Mouse (Mus musculus): ENCODE results near the gene Sgms1.

Sgms1 gene

DNA sequence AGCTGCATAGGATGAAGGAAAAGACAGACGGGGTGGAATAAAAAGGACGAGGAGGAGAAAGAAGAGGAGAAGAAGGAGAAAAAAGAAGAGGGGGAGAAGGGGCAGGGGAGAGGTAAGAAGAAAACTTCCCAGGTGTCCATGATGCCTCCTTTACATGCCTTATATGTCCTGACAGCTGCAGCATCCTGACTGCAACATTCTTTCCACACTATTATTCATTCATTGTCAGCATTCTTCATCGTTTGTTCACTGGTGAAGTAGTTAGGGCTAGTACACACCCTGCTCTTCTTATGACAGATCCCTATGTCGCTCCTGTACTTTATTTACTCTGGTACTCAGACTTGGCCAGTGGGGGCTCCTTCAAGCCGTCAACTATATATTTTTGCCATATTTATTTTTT is 98.4 kb downstream of the Sgms1 start:
- no peak for DNase-seq

DNA sequence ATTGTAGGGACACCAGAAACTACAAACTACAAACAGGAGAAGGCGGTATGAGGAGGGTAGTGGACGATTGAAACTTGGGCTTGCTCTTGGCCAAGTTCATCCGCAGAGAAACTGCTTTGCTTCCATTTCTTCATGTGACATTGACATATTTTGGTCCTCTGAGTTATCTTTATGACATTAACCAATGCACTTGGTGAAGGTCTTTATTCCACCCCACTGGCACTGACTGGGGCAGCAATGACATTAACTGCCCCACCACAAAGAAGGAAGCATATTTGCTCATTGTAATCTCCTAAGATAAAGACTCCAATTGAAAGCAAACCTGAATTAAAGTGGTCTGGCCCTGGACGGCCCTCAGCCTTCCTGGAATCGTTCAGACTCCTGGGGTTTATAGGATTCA is 100.6 kb downstream of the Sgms1 start:
- no peak for DNase-seq

DNA sequence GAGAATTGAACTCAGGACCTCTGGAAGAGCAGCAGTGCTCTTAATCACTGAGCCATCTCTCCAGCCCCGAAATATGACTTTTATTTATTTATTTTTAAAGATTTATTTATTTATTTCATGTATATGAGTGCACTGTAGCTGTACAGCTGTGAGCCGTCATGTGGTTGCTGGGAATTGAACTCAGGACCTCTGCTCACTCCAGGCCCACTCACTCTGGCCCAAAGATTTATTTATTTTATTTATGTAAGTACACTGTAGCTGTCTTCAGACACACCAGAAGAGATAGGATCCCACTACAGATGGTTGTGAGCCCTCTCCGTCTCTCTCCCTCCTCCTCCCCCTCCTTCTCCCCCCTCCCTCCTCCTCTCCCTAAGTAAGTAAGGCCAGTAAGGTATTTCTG is 101.7 kb downstream of the Sgms1 start:
- no peak for DNase-seq

DNA sequence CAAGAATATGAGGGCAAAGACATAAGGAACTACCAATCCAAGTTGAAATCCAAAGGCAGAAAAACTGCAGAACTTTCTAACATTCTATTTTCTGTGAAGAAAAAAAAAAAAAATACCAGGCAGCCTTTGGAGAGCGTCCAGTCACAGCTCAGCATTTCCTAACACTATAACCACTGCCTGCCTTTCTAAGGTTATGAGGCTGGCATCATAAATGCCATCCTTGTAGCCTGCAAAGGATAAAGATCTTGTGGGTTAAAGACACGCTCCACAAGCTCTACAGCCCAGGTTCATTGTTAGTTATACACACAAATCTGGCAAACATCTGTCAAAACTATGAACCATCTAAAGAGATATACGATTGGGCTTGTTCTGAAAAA is 104.1 kb downstream of the Sgms1 start:
- DNase-seq = no peak

DNA sequence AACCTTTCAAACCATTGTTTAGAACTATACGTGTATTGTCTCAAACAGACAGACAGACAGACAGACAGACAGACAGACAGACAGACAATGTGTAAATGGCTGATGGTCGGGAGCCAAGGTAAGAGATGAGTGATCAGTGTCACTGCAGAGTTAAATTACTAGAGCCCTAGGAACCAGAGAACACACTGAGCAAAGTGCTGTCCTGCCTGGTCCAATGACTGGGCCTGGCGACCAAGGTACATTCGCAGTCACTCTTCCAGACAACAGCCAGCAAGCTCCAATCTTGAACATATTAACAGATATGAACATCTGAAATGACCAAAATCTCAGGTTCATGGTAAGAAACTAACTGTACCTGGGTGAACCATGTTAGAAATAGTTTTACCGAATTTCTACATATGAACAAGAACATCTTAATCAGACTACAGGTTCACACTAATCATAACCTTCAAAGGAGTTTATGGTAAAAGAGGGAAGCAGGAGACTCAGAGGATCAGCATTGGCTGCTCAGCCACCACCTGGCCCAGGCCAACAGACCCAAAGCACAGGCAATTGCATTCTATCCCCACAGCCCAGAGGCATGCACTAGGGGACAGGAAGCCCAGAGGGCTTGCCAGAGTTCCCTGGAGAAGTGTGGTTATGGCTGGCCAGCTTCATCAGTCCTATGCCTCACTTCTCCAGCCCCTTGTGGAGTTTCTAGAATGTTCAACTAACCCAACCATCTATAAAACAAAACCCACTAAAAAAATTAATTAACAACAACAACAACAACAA is 104.6 kb downstream of the Sgms1 start:
- no peak for DNase-seq

DNA sequence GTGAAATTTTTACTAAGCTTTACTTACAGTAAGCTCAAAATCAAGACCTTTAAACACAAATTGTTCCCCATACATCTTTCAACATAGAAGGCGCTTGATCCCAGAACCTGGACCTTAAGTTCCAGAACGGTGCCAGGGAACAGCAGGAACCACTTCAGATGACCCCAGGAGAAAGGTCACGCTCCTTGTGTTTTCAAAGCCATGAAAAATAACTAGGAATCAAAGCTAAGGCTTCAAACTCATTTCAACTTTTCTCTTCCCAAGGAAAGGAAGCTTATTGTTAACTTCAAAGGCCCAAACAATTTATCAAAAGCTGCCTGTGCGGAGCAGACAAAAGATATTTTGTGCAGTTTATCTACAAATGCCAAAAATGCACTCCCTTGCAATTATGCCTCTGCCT is 107.6 kb downstream of the Sgms1 start:
- DNase-seq = no peak

DNA sequence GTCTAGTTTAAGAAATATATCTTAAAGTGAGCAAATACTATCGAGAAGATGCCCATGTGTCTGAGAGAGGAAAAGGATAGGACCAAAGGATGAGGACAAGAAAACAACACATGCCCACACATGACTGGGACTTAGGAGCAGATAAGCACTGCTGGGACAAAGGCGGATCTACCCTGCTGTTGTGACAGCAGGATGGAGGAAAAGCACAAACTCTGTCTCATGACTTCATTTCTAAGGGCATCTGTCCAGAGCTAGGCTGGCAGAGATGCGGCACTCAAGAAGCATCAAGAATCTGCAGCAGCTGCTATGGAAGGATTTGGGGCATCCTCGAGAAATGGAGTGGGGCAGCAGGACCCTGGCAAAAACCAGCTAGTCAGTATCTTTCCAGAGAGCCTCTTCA is 109.1 kb downstream of the Sgms1 start:
- no peak for DNase-seq

DNA sequence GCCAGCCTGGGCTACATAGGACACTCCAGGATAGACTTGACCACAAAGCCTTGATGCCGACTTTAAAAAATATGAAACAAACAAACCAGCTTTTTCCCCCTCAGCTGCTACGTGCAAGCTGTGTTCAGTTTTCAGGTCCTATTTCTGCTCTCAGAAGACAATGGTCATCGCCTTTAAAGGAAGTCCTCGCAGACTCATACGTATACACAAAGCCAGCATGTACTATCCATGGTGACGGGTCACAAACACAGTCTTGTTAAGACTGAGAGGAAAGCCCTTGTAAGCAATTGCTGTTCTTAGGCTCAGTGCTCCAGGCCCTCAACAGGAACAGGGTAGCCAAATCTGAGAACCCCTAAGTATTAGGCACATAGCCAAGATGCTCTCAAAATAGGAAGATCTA is 110.1 kb downstream of the Sgms1 start:
- DNase-seq = no peak

DNA sequence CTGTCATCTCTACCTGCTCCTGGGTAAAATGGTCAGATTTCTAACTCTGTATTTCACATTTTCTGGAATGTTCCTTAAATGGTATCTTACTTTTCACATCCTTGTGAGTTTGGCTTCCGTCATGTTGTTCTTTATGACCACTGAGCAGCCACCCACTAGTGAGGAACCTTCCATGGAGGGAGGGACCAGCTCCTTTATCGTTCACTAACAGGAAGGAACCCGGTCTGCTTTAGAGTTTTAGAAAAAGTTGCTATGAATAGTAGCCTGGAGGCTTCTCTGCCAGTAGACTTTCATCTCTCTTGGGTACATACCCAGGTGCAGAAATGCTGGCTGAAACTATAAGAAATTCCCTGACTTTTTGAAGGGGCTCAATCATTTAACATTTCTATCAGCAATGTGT is 111.6 kb downstream of the Sgms1 start:
- DNase-seq = no peak

DNA sequence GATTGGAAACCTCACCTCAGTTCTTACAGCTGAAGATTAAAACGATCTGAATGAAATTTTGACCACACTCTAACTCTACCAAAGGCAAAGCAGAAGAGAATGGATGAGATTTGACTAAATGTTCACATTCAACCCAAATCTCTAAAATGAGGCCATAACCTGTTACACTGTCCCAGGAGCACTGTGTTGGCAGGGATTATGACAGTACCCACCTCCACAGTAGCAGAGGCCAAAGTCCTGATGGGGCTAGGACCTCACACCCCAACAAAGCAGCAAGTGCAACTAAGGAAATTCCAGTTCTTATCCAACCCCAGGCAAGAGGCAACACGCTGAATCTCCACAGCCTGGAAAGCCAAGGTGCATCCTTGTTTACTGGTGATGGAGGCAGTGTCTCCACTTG is 112.2 kb downstream of the Sgms1 start:
- DNase-seq = no peak

DNA sequence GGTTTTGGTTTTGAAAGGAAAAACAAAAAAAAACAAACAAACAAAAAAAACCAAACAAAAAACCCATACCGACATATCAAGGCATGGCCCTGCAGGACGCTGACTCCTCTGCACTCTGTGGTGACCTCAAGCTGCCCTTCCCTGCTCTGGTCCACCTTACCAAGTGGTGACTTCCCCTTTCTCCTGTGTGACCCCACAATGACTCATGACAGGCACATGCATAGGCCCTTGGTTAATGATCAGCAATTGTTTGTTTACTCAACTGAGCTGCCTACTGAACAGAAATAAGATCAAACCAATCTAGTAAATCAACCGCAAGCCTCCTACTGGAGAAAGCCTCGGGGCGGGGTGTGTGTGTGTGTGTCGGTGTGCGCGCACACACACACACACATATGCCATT is 112.7 kb downstream of the Sgms1 start:
- no peak for DNase-seq

DNA sequence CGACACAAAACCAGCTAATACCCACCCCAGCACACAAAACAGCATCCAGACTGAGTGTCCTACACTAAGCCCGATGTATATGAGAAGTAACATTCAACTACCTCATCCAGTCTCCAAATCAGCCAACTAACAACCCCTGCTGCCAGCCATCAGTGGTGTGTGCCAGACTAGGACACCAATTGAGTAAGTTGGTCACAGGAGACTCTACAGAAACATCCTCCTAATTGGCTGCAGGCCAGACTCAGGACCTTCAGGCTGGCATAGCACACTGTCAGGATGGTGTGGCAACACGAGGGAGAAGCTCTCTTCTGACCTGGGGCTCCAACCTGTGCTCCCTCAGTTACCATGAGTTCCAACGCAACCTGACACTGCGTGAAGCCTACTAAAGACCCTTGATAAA is 113.3 kb downstream of the Sgms1 start:
- DNase-seq = no peak

DNA sequence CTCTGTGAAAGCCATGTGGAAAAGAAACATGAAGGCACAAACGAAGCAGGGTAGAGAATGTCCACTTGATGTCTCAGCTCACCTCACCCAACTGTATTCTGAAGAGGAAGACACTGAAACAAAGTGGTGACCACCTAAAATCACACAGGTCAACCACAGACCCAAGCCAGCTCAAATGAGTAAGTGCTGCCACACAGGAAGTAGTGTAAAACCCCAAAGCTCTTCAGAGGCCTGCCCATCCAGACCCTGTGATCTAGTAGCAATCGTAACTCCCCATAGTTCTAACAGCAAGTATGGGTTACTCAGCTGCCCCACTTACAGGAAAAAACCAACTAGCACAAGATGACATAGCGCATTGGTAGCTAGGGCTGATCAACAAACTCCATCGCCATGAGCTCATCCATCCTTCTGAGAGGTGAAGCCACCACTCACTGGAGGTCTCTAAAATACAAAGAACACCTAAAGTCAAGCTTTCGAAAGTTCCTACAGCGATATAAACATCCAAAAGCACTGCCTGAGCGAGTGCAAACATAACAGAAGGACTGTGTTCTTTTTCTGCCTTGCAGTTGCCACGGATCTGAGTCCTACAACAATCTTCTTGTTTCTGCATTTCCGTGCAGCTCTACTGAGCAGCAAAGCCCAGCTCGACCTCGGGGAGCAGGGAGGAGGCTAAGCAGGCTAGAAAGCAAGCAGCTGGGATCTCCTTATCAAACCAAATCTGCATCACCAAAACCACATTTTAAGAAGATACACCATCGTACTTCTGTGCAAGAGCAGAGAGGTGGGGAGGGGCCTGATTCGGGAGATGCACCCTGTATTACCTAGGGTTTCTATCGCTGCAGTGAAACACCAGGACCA is 114.2 kb downstream of the Sgms1 start:
- DNase-seq = peak; percentile 85

DNA sequence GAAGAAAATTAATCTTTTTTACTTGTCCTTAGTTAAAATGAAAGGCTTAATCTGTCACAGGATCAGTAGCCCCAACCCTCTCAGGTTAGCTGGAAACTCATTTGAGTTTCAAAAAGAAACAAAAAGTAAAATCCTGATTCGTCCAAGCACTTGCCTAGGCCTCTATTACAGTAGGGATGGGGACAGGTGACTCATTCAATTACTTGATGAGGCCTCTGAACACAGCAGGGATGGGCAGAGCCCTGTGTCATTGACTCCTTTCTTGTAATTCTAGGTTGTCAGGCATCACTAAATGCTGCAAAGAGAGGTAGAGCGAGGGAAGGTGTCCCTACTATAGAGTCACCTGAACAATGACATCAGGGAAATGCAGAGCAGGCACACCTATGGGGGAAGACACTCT is 115.4 kb downstream of the Sgms1 start:
- no peak for DNase-seq

DNA sequence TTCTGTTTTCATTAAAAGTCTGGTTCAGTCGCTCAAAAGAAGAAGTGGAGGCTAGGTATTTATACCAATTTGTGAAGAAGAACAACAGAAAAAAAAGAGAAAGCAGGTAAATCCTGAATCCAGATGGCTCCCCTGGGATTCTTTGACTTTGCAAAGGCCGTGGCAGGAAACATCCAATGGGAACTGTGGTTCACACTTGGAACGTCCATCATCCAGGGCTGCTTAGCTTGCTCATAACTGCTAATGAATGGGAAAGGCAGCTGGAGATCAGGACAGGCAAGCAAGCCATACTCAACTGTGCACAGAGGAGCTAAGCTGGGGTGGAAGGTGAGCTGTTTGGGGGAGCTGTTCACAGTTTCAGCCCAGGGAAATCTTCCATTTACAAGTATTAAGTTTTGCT is 115.8 kb downstream of the Sgms1 start:
- DNase-seq = no peak

DNA sequence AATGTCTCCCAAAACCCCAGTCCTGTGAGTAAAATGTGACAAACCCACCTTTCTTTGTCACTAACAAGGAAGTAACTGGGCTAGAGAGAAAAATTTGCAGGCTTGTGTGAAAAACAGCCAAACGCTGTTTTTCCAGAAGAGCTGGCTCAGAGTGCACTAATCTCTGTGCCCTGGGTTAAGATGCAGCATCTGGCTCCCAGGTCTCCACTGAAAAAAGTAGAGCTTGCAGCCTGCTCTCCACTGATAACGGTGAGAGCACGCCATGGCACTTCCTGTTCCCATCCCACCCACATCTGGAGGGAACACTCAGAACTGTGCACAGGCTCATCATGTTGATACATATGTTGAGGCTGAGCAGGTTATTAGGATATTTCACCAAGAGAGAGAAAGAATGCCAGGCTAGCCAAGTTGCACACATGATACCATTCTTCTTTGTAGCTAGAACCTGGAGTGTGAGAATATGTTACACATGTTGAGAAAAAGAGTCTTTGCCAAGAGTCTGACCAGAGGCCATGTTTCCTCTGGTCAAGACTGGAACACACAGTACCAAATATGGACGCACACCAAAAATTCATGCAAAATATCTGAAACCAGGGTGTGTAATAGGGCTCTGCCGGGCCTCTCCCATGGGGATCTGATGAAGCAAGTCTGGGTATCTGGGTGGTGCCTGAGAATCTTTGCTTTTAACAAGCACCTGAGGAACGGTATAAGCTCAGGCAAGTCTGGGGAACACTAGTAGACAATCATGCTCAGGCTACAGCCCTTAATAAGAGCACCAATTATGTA is 116.8 kb downstream of the Sgms1 start:
- peak; percentile 32 for DNase-seq

DNA sequence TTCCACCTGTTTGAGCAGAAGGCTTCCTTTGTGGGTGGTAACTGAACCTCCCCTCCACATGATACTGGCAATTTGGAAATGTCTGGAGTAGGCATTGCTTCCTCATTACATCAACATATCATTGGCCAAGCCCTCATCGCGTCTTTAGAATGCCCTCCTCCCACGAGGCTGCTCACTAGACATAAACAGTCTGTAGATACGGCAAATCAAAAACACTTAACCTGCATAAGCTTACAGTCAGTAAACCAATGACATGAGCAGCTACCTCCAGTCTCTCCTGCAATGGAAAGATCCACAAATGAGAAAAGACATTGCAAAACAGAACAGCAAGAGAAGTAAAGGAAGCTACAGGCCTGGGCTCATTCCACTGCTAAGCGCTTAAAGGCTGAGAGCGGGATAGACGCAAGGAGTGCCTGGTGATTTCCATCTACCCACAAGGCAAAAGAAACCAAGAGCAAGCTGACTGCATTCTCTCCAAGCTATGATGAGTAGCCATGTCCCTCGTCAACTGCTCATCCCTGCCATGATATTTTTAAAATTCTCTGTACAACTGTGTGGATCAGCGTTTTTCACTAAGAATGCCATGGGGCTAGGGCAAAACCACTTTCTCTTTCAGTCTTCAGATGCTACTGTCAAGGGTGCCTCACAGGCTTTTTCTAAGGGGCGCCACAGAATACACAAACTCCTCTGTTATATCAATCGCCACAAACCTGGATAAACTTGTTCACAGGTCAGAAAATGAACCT is 117.9 kb downstream of the Sgms1 start:
- DNase-seq = no peak

DNA sequence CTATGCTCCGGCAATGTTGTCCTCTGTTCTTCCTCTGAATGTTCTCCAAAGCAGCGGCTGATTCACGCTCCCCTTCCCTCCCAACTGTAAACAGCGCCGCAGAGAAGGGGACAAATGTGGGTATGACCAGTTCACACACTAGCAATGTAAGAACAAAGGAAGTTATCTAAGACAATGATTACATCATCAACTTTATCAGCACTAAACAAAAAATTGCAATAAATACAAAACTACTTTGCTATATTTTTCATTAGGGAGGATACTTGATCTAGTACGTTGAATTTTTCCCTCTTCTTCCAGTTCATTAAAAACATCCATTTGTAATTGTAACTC is 119.7 kb downstream of the Sgms1 start:
- no peak for DNase-seq

DNA sequence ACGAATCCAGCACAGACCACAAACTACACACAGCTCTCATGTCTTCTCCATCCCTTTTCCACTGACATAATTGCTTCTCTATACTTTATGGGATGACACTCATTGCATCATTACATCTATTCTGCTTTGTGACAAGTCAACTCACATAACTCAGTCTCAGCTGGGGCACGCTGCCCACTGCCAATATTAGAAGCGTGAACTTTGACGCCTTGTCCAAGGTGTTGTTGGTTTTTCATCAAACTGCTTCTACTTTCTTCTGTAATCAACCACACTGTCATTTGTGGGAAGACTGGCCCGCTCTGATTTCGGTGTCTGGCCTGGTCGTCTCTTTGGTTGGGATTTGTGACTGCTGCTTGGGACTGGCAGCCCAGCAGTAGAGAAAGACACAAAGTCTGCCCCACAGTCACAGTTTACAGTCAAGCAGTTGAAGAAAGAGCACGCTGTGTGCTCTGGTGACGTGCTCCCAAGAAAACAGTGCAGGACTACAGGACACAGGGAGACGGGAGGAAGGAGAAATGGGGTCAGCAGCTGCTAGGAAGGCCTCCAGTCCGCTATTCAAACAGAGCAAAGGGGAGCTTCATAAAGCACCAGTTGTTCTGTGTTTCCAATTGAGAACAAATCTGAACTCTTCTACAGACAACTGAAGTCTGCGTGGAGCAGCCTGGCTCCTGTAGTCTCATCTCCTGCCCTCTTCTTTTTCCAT is 120.2 kb downstream of the Sgms1 start:
- DNase-seq = no peak

DNA sequence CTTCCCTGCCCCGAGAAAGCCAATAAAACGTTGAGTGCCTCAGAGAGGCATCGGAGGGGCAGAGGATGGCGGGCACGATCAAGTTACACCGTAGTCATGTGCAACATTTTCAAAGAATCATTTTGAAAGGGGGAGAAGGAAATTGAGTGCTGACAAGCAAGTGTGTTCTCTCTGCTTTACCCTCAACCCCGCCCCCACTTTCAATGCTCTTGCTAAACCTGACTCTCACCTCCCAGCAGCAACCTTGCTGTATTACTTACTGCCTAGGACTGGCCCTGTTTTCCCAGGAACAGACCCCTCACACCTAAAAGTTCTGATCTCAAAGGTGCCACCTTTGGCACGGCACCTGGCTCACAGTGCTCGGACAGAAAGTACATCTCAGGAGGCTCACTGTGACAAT is 121.0 kb downstream of the Sgms1 start:
- DNase-seq = peak; percentile 61

DNA sequence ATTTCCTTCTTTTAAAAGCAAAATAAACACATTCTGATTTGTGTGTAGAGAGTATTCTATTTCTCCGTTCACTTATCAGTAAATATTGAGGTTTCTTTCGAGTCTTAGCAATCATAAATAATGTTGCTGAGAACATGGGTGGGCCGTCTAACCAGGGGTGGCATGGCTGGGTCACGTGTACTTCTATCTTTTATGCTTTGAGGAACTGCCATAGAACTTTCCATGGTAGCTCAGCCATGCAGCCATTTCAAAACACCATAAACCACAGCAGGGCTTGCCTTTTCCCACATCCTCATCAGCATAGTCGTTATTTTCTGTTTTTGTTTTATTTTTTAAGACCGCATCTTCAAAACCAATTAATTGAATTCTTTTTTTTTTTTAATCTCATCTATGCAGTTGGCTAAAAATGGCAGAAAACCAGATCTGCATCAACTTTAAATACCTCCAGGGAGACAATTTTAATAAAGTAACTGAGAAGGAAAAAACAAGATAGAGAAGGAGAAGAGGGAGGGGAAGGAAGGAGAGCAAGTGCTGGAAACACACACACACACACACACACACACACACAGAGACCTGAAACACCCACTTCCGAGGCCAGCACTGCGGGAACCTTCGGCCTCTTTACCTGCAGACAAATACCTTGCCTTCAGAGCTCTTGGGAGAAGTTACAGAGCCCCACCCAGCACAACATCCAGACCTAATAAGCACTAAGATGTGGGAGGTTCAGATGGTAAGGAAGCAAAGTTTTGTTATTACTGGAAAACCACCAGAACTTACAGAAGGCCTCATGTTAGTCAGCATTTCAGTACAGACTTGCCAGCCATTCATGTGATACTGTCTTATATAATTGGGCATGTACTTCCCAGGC is 122.9 kb downstream of the Sgms1 start:
- DNase-seq = peak; percentile 62

Data from thymus, postnatal 14 days (tissue).